Mouse (Mus musculus) spleen, adult 2 months (tissue): ENCODE results near the gene Trmt44. TPM values are rescaled to one million over a fixed set of nuclear protein-coding genes. Genes with fewer than 3 reads are reported as not detected.

Experiments
- DNase-seq, 2 experiments: peaks; one replicate each; pipeline versions ENCODE4 v3.0.0 to v3.0.0-alpha.2; 2012 to 2021; ENCODE audit warnings: low spot score in 2 of 2, low read depth in 1 of 2
- H3K27ac ChIP-seq: fragments of 200-500 bp; 2 replicates; pipeline ENCODE4 v1.5.1; 2012; ENCODE audit warnings: low read length, inconsistent platforms; ENCODE audit not compliant: insufficient read depth
- H3K27me3 ChIP-seq: fragments of 200-500 bp; 2 replicates; pipeline ENCODE4 v1.6.1; 2012; ENCODE audit warnings: mild to moderate bottlenecking, moderate library complexity, low read length, inconsistent platforms; ENCODE audit not compliant: control insufficient read depth, insufficient read depth
- H3K36me3 ChIP-seq: fragments of 200-500 bp; 2 replicates; pipeline ENCODE4 v1.6.1; 2012; ENCODE audit warnings: mild to moderate bottlenecking, low read length, inconsistent platforms; ENCODE audit not compliant: control insufficient read depth, insufficient read depth
- H3K4me1 ChIP-seq: fragments of 200-500 bp; 2 replicates; pipeline ENCODE4 v1.6.1; 2011; ENCODE audit warnings: inconsistent platforms; ENCODE audit not compliant: control insufficient read depth, insufficient read depth, insufficient read length
- H3K4me3 ChIP-seq: fragments of 200-500 bp; 2 replicates; pipeline ENCODE4 v1.5.1; 2011; ENCODE audit warnings: mild to moderate bottlenecking, inconsistent platforms; ENCODE audit not compliant: insufficient read depth, insufficient read length; ENCODE audit errors: extremely low read depth
- CTCF ChIP-seq: fragments of 200-500 bp; IDR thresholded peaks from 2 replicates; pipeline ENCODE4 v1.5.1; 2011; ENCODE audit warnings: mild to moderate bottlenecking, inconsistent platforms; ENCODE audit not compliant: insufficient read depth, insufficient read length, insufficient replicate concordance; ENCODE audit errors: extremely low read depth
- POLR2A ChIP-seq: fragments of 200-500 bp; IDR thresholded peaks from 2 replicates; pipeline ENCODE4 v1.6.1; 2011; ENCODE audit warnings: low read depth, low read length, inconsistent platforms
- WGBS: fragments of 180-500 bp; shearing (Covaris S2); methylation state at CpG from one replicate; pipeline ENCODE4 v1.1.7; 2018; 5-methylcytosine and 5-hydroxymethylcytosine counted together
- polyA plus RNA-seq: library from polyadenylated mRNA; depleted of rRNA; stranded (reverse); fragments of >200 nt; gene quantifications from 2 replicates; pipeline ENCODE4 v1.2.3, GENCODE M21; 2012; rRNA removed

Trmt44 gene
- polyA plus RNA-seq, result 4.8 and 5.2 TPM in 2 replicates

DNA sequence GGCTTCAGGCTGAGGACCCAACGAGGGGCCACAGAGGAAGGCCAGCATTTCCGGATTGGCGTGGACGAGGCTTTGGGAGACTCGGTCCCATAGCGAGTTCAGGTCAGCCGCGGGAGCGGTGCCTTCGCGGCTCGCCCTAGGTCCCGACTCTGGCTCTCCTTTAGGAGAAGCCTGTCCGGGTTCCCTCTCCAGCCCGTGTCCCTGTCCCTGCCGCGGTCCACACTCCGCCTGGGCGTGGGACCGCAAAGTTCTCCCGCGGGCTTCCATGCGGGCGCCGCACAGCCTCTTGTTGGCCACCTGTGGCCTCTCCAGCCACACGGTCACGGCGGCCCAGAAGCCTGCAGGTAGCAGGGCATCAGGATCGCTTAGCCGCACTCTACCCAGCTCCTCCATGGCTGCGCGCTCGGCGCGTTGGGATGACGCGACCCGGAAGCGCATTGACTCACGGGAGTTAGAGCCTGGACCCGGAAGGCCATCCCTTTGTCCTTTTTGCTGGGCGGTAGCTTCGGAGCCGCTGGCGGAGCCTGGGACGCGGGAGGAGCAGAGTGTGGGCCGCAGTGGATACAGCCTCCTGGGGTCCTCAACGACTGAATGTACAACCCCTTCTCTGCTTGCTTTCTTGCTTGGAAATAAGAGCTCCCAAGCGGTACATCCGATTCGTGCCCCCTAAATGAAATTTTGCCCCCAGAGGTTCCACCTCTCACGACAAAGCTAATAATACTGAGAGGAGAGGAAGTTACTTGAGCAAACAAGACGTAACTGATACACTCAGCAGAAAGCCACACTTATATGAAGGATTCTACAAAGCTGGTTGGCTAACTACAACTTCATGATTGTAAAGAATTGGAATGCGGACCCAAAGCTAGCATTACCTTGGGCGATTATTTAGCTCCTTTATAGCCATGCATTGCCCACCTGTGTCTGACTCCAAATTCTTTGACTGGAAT is at the start of gene Trmt44:
Gene Trmt44, minus strand, starts transcription at position 418 of the 947 bp plus-strand sequence.
- peak within 1 kb of the TSS; percentile 82 for H3K4me3 ChIP-seq
- H3K4me1 ChIP-seq, result peaks cover 5% of the 10 kb centered on the region
- TF ChIP-seq POLR2A, result peak; percentile 79
- TF ChIP-seq CTCF, result no peak
- H3K36me3 ChIP-seq, result peaks cover 8% of the 10 kb centered on the region; the same call in 1 of the 2 replicates
- no peaks in the 10 kb centered on the region for H3K27me3 ChIP-seq
- H3K27ac ChIP-seq, result peak within 1 kb of the TSS; percentile 60
- peak; percentile 50 to 89 for DNase-seq
- 4% methylated on average over 56 of the region's 56 CpGs for WGBS

GRCm38 (mm10) chr5:35623831-35624230 is 49.0 kb upstream of the Trmt44 start:
- Histone ChIP-seq H3K4me1 (no peaks in the 10 kb centered on the region), H3K27me3 (no peaks in the 10 kb centered on the region), H3K4me3 (no peak overlapping the region), H3K27ac (no peak overlapping the region), H3K36me3 (no peaks in the 10 kb centered on the region)
- TF ChIP-seq POLR2A, result no peak
- DNase-seq, result no peak

GRCm38 (mm10) chr5:35621114-35621513 is 46.2 kb upstream of the Trmt44 start:
- no peaks in the 10 kb centered on the region for H3K27me3 ChIP-seq
- DNase-seq, result no peak
- TF ChIP-seq POLR2A (no peak), CTCF (no peak)
- H3K4me3 ChIP-seq, result no peak overlapping the region
- no peaks in the 10 kb centered on the region for H3K4me1 ChIP-seq
- WGBS, result 74% methylated on average over 4 of the region's 4 CpGs
- H3K36me3 ChIP-seq, result no peaks in the 10 kb centered on the region
- H3K27ac ChIP-seq, result no peak overlapping the region

DNA sequence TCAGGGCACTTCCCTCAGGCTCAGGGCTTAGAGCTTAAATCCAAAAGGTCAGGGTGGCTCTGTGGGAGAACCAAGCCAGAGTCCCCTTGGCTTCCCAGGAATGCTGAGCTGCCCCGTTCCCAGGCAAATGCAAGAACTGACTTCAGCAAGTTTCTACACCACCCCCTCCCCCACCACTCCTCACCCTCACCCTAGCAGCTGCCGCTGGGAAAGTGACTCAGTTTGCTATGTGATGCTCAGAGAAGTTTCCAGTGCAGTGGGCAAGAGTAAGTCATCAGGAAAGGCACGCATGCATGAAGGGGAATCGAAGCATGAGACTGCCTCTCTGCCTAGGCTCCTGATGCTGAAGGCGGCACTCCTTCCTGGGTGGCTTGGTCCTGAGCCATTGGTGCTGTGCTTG is 42.1 kb upstream of the Trmt44 start:
- DNase-seq, result no peak
- H3K27ac ChIP-seq, result no peak overlapping the region
- H3K4me1 ChIP-seq, result no peaks in the 10 kb centered on the region
- WGBS, result 79% methylated on average over 5 of the region's 5 CpGs
- TF ChIP-seq POLR2A (no peak), CTCF (no peak)
- H3K27me3 ChIP-seq, result no peaks in the 10 kb centered on the region
- peaks cover 4% of the 10 kb centered on the region for H3K36me3 ChIP-seq
- H3K4me3 ChIP-seq, result no peak overlapping the region

DNA sequence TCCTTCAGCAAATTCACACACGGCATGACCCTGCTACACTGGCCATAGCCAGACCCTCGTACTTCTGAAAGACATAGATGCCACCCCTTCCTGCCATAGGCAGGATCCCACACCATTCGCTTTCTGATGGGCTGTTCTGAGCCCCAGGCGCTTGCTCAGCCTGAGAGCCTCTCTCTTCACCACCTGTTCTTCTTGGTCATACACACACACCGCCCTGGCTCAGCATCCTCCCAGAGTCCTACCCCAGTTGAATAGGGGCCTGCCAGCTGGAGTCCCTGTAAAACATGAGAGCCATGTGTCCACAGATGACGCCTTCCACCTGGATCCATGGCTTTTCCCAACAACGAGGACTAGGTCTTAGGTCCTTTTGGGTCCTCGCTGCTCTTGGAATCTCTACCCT is 37.9 kb upstream of the Trmt44 start:
- 90% methylated on average over 8 of the region's 8 CpGs for WGBS
- DNase-seq, result no peak
- Histone ChIP-seq H3K27ac (no peak overlapping the region), H3K4me1 (no peaks in the 10 kb centered on the region), H3K4me3 (no peak overlapping the region), H3K27me3 (no peaks in the 10 kb centered on the region), H3K36me3 (peaks cover 33% of the 10 kb centered on the region)
- TF ChIP-seq CTCF (no peak), POLR2A (no peak)

DNA sequence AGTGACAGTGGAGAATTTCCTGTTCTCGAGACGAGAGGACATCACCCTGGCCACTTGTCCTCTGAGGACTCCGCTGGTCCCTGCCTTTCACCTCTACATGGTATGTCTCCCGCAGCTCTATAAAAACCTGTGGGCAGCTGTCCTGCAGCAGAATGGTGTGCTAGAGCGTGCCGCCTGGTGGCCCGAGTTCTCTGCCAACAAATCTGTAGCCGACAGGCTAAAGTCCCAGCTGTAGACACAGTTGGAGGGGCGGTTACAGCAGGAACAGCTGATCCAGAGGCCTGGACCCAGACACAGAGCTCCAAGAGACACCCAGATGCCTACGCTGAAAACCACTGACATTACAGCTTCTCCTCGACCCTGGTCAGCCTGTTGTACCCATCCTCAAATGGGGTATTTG is 37.0 kb upstream of the Trmt44 start:
- Histone ChIP-seq H3K36me3 (peaks cover 33% of the 10 kb centered on the region), H3K4me1 (no peaks in the 10 kb centered on the region), H3K27ac (no peak overlapping the region), H3K4me3 (no peak overlapping the region), H3K27me3 (no peaks in the 10 kb centered on the region)
- 93% methylated on average over 11 of the region's 11 CpGs for WGBS
- no peak for TF ChIP-seq POLR2A
- TF ChIP-seq CTCF, result no peak
- DNase-seq, result no peak

GRCm38 (mm10) chr5:35611170-35611569 is 36.3 kb upstream of the Trmt44 start:
- 88% methylated on average over 9 of the region's 9 CpGs for WGBS
- no peaks in the 10 kb centered on the region for H3K27me3 ChIP-seq
- no peak for DNase-seq
- H3K36me3 ChIP-seq, result peaks cover 37% of the 10 kb centered on the region
- H3K4me3 ChIP-seq, result no peak overlapping the region
- no peak for TF ChIP-seq CTCF
- TF ChIP-seq POLR2A, result no peak
- H3K4me1 ChIP-seq, result no peaks in the 10 kb centered on the region
- H3K27ac ChIP-seq, result no peak overlapping the region
